Mouse (Mus musculus): Measurements from ENCODE around the gene Tsfm. TPM values are rescaled to one million over a fixed set of nuclear protein-coding genes. Genes with fewer than 3 reads are reported as not detected.

Tsfm gene
- polyA plus RNA-seq, 1 experiment from 2014 or later, result 84.5 TPM

DNA sequence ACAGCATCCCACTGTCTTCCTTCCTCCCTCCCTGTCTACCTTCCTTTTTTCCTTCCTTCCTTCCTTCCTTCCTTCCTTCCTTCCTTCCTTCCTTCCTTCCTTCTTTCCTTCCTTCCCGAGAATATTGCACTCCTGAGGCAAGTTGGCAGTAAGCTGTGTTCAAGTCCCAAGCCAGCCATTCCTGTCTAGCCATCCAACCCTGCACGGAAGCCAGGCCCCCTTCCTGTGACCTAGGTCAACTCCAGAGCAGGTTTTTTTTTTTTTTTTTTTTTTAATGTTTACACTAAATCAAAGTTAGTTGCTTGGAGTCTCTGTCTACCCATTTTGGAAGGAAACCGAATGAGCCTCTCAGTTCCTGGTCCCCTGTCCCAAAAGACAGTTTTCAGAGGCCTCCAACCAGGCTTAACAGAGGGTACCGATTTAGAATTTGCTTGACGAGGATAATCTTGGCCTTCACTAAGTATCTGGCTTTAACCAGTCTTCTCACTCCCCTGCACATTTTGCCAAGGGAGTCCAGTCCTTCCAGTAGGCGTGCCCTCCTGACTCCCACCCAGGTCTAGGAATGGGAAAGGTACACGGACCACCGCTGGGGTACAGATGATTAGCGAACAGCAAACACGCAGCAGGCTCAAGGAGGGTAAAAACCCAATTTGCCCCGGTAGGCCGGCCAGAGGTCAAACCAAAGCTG is 59.1 kb downstream of the Tsfm start:
- ATAC-seq (ENCODE audit: insufficient number of reproducible peaks, insufficient read depth, low FRiP score, low TSS enrichment, low read depth), result 0 out of 2 replicates have a peak, but pooled peaks have one; percentile 3
- H3K4me3 ChIP-seq, result 0 out of 2 replicates have a peak overlapping the region, but pooled peaks have one; percentile 10

DNA sequence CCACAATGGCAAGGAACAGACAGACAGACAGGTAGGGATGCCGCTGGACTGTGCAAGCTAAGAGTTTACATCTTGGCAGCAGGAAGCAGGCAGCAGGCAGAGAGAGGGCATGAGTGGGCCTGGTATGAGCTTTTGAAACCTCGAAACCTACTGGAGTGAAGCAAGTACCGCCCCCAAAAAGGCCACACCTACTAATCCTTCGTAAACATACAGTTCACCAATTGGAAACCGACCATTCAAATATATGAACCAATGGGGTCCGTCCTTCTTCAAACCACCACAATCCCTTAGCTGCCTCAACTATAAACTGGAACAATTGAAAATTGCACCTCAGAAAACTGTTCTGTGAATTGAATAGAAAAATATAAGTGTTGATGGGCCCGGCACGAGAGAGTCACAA is 66.8 kb downstream of the Tsfm start:
- Histone ChIP-seq H3K4me2 (no peak overlapping the region), H3K4me1 (peaks cover 30% of the 10 kb centered on the region), H3K9ac (no peak overlapping the region), H3K4me3 (no peak overlapping the region), H3K27ac (peak overlapping the region; percentile 95), H3K9me3 (no peaks in the 10 kb centered on the region), H3K27me3 (0 out of 2 replicates have a peak, but pooled peaks cover 3% of the 10 kb centered on the region), H3K36me3 (no peaks in the 10 kb centered on the region)
- WGBS, result 89% methylated on average over 8 of the region's 8 CpGs
- ATAC-seq (ENCODE audit: insufficient number of reproducible peaks, insufficient read depth, low FRiP score, low TSS enrichment, low read depth), result no peak

More for the DNA sequence above, 59.1 kb downstream of the Tsfm start:
- peaks cover 27% of the 10 kb centered on the region for H3K4me1 ChIP-seq
- H3K4me2 ChIP-seq, result peak overlapping the region; percentile 46
- no peaks in the 10 kb centered on the region for H3K27me3 ChIP-seq
- H3K9me3 ChIP-seq, result no peaks in the 10 kb centered on the region
- H3K36me3 ChIP-seq, result no peaks in the 10 kb centered on the region
- peak overlapping the region; percentile 1; the same call in 1 of the 2 replicates for H3K9ac ChIP-seq
- 7% methylated on average over 12 of the region's 12 CpGs for WGBS
- peak overlapping the region; percentile 84 for H3K27ac ChIP-seq

DNA sequence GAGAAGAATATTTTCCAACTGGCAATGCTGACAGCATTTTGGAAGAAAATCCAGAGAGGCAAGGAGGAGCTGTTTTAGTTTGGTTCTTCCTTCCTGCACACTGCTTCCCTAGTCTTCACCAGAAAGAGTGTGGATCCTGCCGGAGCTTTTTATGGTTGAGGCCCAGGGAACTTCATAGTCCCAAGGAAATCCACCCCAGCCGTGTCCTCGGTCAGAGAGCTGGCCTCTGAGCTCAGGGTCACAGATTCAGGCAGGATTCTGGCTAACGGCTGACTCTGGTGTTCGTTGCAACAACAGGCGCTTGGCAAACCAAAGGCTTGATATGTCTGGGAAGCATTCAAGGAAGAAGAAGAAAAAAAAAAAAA is 67.7 kb downstream of the Tsfm start:
- Histone ChIP-seq H3K36me3 (no peaks in the 10 kb centered on the region), H3K27me3 (0 out of 2 replicates have a peak, but pooled peaks cover 3% of the 10 kb centered on the region), H3K27ac (peak overlapping the region; percentile 95), H3K4me1 (peaks cover 30% of the 10 kb centered on the region), H3K4me3 (no peak overlapping the region), H3K9me3 (no peaks in the 10 kb centered on the region), H3K4me2 (peak overlapping the region; percentile 16; the same call in 1 of the 2 replicates), H3K9ac (peak overlapping the region; percentile 51; the same call in 1 of the 2 replicates)
- WGBS, result 29% methylated on average over 6 of the region's 6 CpGs
- ATAC-seq (ENCODE audit: insufficient number of reproducible peaks, insufficient read depth, low FRiP score, low TSS enrichment, low read depth), result no peak

DNA sequence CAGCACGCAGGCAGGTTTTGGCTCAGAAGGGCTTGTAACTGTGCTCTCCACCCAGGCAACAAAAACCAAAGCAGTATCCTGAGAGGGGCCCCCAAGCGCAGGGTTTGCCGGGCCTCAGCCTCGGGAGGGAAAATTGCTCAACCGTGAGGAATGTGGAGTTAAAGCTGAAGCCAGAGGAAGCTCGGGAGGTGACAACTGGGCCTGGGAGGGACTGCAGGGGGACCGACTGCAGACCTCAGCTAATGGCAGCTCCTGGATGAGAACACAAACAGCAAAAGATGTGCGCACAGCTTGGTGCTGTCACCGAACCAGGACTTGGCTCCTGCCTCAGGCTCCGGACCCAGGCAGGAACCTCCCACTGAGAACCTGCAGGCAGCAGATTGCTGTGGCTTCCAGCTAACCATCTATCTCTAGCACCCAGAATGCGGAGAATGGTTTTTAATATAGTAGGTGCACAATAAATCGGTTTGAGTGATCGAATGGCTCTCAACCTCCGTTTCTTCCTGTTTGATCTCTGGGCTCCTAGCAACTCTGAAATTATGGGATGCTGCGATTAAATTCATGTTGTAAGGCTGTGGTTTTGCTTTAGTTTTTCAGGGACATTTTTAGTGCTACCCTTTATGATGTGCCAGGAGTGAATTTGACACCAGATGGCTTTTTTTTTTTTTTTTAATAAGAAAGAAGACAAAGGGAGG is 68.2 kb downstream of the Tsfm start:
- no peak overlapping the region for H3K4me3 ChIP-seq
- H3K9ac ChIP-seq, result peak overlapping the region; percentile 55; the same call in 1 of the 2 replicates
- no peaks in the 10 kb centered on the region for H3K36me3 ChIP-seq
- peak overlapping the region; percentile 37 for H3K4me2 ChIP-seq
- H3K4me1 ChIP-seq, result peaks cover 35% of the 10 kb centered on the region
- no peaks in the 10 kb centered on the region for H3K9me3 ChIP-seq
- WGBS, result 20% methylated on average over 15 of the region's 15 CpGs
- ATAC-seq (ENCODE audit: insufficient number of reproducible peaks, insufficient read depth, low FRiP score, low TSS enrichment, low read depth), result peak; percentile 54
- 0 out of 2 replicates have a peak, but pooled peaks cover 3% of the 10 kb centered on the region for H3K27me3 ChIP-seq
- peak overlapping the region; percentile 95 for H3K27ac ChIP-seq

DNA sequence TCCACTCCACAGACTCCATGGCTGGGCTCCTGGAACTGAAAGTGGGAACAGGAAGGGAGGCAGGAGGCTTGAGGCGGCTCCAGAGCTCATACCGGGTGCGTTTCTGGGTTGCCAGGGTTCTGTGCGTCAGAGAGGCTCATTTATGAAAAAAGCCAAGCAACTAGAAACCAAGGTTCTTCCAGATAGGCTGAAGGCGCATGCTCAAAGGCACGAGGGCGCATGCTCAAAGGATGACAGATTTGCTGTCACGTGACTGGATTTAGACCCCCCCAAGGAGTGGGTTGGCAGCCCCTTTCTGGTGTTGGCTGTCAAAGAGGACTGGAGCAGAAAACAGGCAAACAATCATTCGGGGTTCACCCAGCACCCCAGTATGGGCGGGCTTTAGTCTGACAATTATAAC is 68.9 kb downstream of the Tsfm start:
- H3K9ac ChIP-seq, result 0 out of 2 replicates have a peak overlapping the region, but pooled peaks have one; percentile 55
- peaks cover 42% of the 10 kb centered on the region for H3K4me1 ChIP-seq
- H3K4me2 ChIP-seq, result peak overlapping the region; percentile 37
- 62% methylated on average over 10 of the region's 10 CpGs for WGBS
- no peak for ATAC-seq (ENCODE audit: insufficient number of reproducible peaks, insufficient read depth, low FRiP score, low TSS enrichment, low read depth)
- H3K9me3 ChIP-seq, result no peaks in the 10 kb centered on the region
- 0 out of 2 replicates have a peak, but pooled peaks cover 3% of the 10 kb centered on the region for H3K27me3 ChIP-seq
- no peaks in the 10 kb centered on the region for H3K36me3 ChIP-seq
- H3K27ac ChIP-seq, result peak overlapping the region; percentile 95
- no peak overlapping the region for H3K4me3 ChIP-seq

MicroRNA genes within 50 kb of the gene (microRNA counts, 519-probe panel; counts per million panel counts)
- microRNA mmu-miR-26a (2,807 counts per million, percentile 66 among the panel's probes with 10 or more counts), microRNA mmu-miR-546 (236 counts per million, percentile 44 among the panel's probes with 10 or more counts)

Small RNAs within 50 kb of the gene (microRNA-seq; reads per million reads assigned to microRNA genes)
- 48.1 reads per million, percentile 44 among the genes with 10 or more reads in this experiment for gene Mir26a-2
- gene Mir546, result 0.92 reads per million

Other genes starting within 250 kb of the Tsfm start
- gene Atp23, start 129.5 kb downstream of the Tsfm start, polyA plus RNA-seq (2015; fragmentation: Nextera tagmentation; extraction: Ambion mirVana), result 19.7 and 19.9 TPM in 2 replicates
- 84.8 and 87.4 TPM in 2 replicates for gene Ctdsp2, start 52.1 kb downstream of the Tsfm start, polyA plus RNA-seq (2015; fragmentation: Nextera tagmentation; extraction: Ambion mirVana)
- gene Avil, start 30.1 kb downstream of the Tsfm start, polyA plus RNA-seq (2015; fragmentation: Nextera tagmentation; extraction: Ambion mirVana), result 0.58 and 0.97 TPM in 2 replicates
- gene Mettl1, start 10.6 kb upstream of the Tsfm start, polyA plus RNA-seq (2015; fragmentation: Nextera tagmentation; extraction: Ambion mirVana), result 55.2 and 61.2 TPM in 2 replicates
- gene Eef1akmt3, start 10.7 kb upstream of the Tsfm start, polyA plus RNA-seq (2015; fragmentation: Nextera tagmentation; extraction: Ambion mirVana), result 0.62 and 0.81 TPM in 2 replicates
- 0.08 and 0.11 TPM in 2 replicates for gene Cyp27b1, start 17.4 kb upstream of the Tsfm start, polyA plus RNA-seq (2015; fragmentation: Nextera tagmentation; extraction: Ambion mirVana)
- 1.5 and 1.6 TPM in 2 replicates for gene March9, start 29.3 kb upstream of the Tsfm start, polyA plus RNA-seq (2015; fragmentation: Nextera tagmentation; extraction: Ambion mirVana)
- gene Cdk4, start 32.7 kb upstream of the Tsfm start, polyA plus RNA-seq (2015; fragmentation: Nextera tagmentation; extraction: Ambion mirVana), result 1,992 and 2,100 TPM in 2 replicates
- gene Tspan31, start 39.4 kb upstream of the Tsfm start, polyA plus RNA-seq (2015; fragmentation: Nextera tagmentation; extraction: Ambion mirVana), result 176 and 179 TPM in 2 replicates
- gene Agap2, start 44.4 kb upstream of the Tsfm start, polyA plus RNA-seq (2015; fragmentation: Nextera tagmentation; extraction: Ambion mirVana), result 0.18 and 0.34 TPM in 2 replicates
- gene Os9, start 90.3 kb upstream of the Tsfm start, polyA plus RNA-seq (2015; fragmentation: Nextera tagmentation; extraction: Ambion mirVana), result 76.5 and 87.7 TPM in 2 replicates
- gene B4galnt1, start 134.4 kb upstream of the Tsfm start, polyA plus RNA-seq (2015; fragmentation: Nextera tagmentation; extraction: Ambion mirVana), result 8.9 and 9.0 TPM in 2 replicates
- 1.3 and 2.0 TPM in 2 replicates for gene Slc26a10, start 149.8 kb upstream of the Tsfm start, polyA plus RNA-seq (2015; fragmentation: Nextera tagmentation; extraction: Ambion mirVana)
- 117 and 130 TPM in 2 replicates for gene Arhgef25, start 159.2 kb upstream of the Tsfm start, polyA plus RNA-seq (2015; fragmentation: Nextera tagmentation; extraction: Ambion mirVana)
- 161 and 165 TPM in 2 replicates for gene Dtx3, start 164.9 kb upstream of the Tsfm start, polyA plus RNA-seq (2015; fragmentation: Nextera tagmentation; extraction: Ambion mirVana)
- 28.1 and 30.8 TPM in 2 replicates for gene Pip4k2c, start 180.7 kb upstream of the Tsfm start, polyA plus RNA-seq (2015; fragmentation: Nextera tagmentation; extraction: Ambion mirVana)
- gene Kif5a, start 232.5 kb upstream of the Tsfm start, polyA plus RNA-seq (2015; fragmentation: Nextera tagmentation; extraction: Ambion mirVana), result 6.7 and 8.1 TPM in 2 replicates
- gene Dctn2, start 235.5 kb upstream of the Tsfm start, polyA plus RNA-seq (2015; fragmentation: Nextera tagmentation; extraction: Ambion mirVana), result 187 and 199 TPM in 2 replicates